Mouse (Mus musculus) heart, embryonic 16.5 days (tissue): ENCODE data around the gene Amz2. TPM values are rescaled to one million over a fixed set of nuclear protein-coding genes. Genes with fewer than 3 reads are reported as not detected.

Experiments
- ATAC-seq: fragments of 200-750 bp; cut with Nextera tagmentation; replicated peaks from 2 replicates; pipeline ENCODE4 v1.8.0; 2017; ENCODE audit warnings: moderate number of reproducible peaks; ENCODE audit not compliant: insufficient read depth, low FRiP score; ENCODE audit errors: extremely low read depth
- H3K27ac ChIP-seq: fragments of 300-500 bp; sonication (generic); 2 replicates; pipeline ENCODE4 v1.5.1; 2014; ENCODE audit warnings: mild to moderate bottlenecking, low read length, control low read depth, moderate library complexity
- H3K27me3 ChIP-seq: fragments of 300-500 bp; sonication (generic); 2 replicates; pipeline ENCODE4 v1.6.1; 2014; ENCODE audit warnings: low read length, mixed read lengths; ENCODE audit not compliant: control insufficient read depth, insufficient read depth
- H3K36me3 ChIP-seq: fragments of 300-500 bp; sonication (generic); 2 replicates; pipeline ENCODE4 v1.6.1; 2014; ENCODE audit not compliant: control insufficient read depth, insufficient read depth
- H3K4me1 ChIP-seq: fragments of 300-500 bp; sonication (generic); 2 replicates; pipeline ENCODE4 v1.6.1; 2014; ENCODE audit warnings: low read length, mixed read lengths; ENCODE audit not compliant: control insufficient read depth, insufficient read depth
- H3K4me2 ChIP-seq: fragments of 300-500 bp; sonication (generic); 2 replicates; pipeline ENCODE4 v1.6.1; 2014; ENCODE audit warnings: low read depth, mild to moderate bottlenecking, control low read depth, low read length
- H3K4me3 ChIP-seq: fragments of 300-500 bp; sonication (generic); 2 replicates; pipeline ENCODE4 v1.5.1; 2014; ENCODE audit warnings: mild to moderate bottlenecking, control low read depth, low read length
- H3K9ac ChIP-seq: fragments of 300-500 bp; sonication (generic); 2 replicates; pipeline ENCODE4 v1.6.1; 2014; ENCODE audit warnings: low read length, control low read depth
- H3K9me3 ChIP-seq: fragments of 300-500 bp; sonication (generic); replicated peaks from 2 replicates; pipeline ENCODE4 v1.6.1; 2016; ENCODE audit warnings: low read length; ENCODE audit not compliant: control insufficient read depth
- WGBS: fragments of 180-500 bp; shearing (Covaris S2); extraction: QIAGEN DNeasy Blood & Tissue Kit; methylation state at CpG from one replicate; pipeline ENCODE4 v1.1.7; 2014; 5-methylcytosine and 5-hydroxymethylcytosine counted together
- polyA plus RNA-seq: library from polyadenylated mRNA; unstranded; fragments of >200 nt; fragmentation: Nextera tagmentation; extraction: Ambion mirVana; gene quantifications from 2 replicates; pipeline ENCODE4 v1.2.1, GENCODE M21; 2015

Gene Amz2
- polyA plus RNA-seq, 1 experiment from 2014 or later, result 39.8 TPM

GRCm38 (mm10) chr11:109445438-109446035 lies 19.8 kb downstream of the Amz2 start:
- no peak overlapping the region for H3K27ac ChIP-seq
- H3K4me1 ChIP-seq, result peaks cover 7% of the 10 kb centered on the region
- no peak overlapping the region for H3K4me3 ChIP-seq
- H3K27me3 ChIP-seq, result no peaks in the 10 kb centered on the region
- H3K36me3 ChIP-seq, result no peaks in the 10 kb centered on the region
- no peaks in the 10 kb centered on the region for H3K9me3 ChIP-seq
- ATAC-seq, result 0 out of 2 replicates have a peak, but pooled peaks have one; percentile 57
- no peak overlapping the region for H3K4me2 ChIP-seq
- 36% methylated on average over 13 of the region's 13 CpGs for whole genome bisulfite sequencing
- peak overlapping the region; percentile 13; the same call in 1 of the 2 replicates for H3K9ac ChIP-seq

GRCm38 (mm10) chr11:109451169-109451568 lies 25.4 kb downstream of the Amz2 start:
- H3K9me3 ChIP-seq, result no peaks in the 10 kb centered on the region
- no peak overlapping the region for H3K4me2 ChIP-seq
- no peak for ATAC-seq
- 84% methylated on average over 11 of the region's 11 CpGs for WGBS
- H3K27me3 ChIP-seq, result no peaks in the 10 kb centered on the region
- no peak overlapping the region for H3K9ac ChIP-seq
- peaks cover 11% of the 10 kb centered on the region for H3K36me3 ChIP-seq
- no peak overlapping the region for H3K27ac ChIP-seq
- no peaks in the 10 kb centered on the region for H3K4me1 ChIP-seq
- H3K4me3 ChIP-seq, result no peak overlapping the region

GRCm38 (mm10) chr11:109456261-109456660 lies 30.5 kb downstream of the Amz2 start:
- H3K36me3 ChIP-seq, result peaks cover 14% of the 10 kb centered on the region
- ATAC-seq, result no peak
- no peak overlapping the region for H3K9ac ChIP-seq
- H3K27ac ChIP-seq, result no peak overlapping the region
- H3K4me2 ChIP-seq, result no peak overlapping the region
- H3K9me3 ChIP-seq, result no peaks in the 10 kb centered on the region
- H3K4me1 ChIP-seq, result peaks cover 7% of the 10 kb centered on the region
- no peaks in the 10 kb centered on the region for H3K27me3 ChIP-seq
- WGBS, result 91% methylated on average over 5 of the region's 5 CpGs
- no peak overlapping the region for H3K4me3 ChIP-seq

GRCm38 (mm10) chr11:109458165-109458564 lies 32.4 kb downstream of the Amz2 start:
- Histone ChIP-seq H3K9ac (no peak overlapping the region), H3K9me3 (no peaks in the 10 kb centered on the region), H3K4me1 (peaks cover 7% of the 10 kb centered on the region), H3K27me3 (no peaks in the 10 kb centered on the region), H3K36me3 (peaks cover 20% of the 10 kb centered on the region), H3K27ac (no peak overlapping the region), H3K4me2 (no peak overlapping the region), H3K4me3 (no peak overlapping the region)
- WGBS, result 96% methylated on average over 11 of the region's 11 CpGs
- ATAC-seq, result no peak

GRCm38 (mm10) chr11:109460586-109460985 lies 34.8 kb downstream of the Amz2 start:
- ATAC-seq, result peak; percentile 83
- 17% methylated on average over 5 of the region's 5 CpGs for WGBS
- Histone ChIP-seq H3K9me3 (no peaks in the 10 kb centered on the region), H3K4me1 (peaks cover 7% of the 10 kb centered on the region), H3K27ac (peak overlapping the region; percentile 40), H3K4me2 (no peak overlapping the region), H3K36me3 (peaks cover 13% of the 10 kb centered on the region), H3K9ac (no peak overlapping the region), H3K4me3 (no peak overlapping the region), H3K27me3 (no peaks in the 10 kb centered on the region)

GRCm38 (mm10) chr11:109465068-109465467 lies 39.3 kb downstream of the Amz2 start:
- no peak for ATAC-seq
- WGBS, result 84% methylated on average over 4 of the region's 4 CpGs
- no peak overlapping the region for H3K4me3 ChIP-seq
- H3K27me3 ChIP-seq, result no peaks in the 10 kb centered on the region
- no peak overlapping the region for H3K9ac ChIP-seq
- H3K9me3 ChIP-seq, result no peaks in the 10 kb centered on the region
- no peak overlapping the region for H3K27ac ChIP-seq
- no peak overlapping the region for H3K4me2 ChIP-seq
- H3K4me1 ChIP-seq, result peaks cover 6% of the 10 kb centered on the region
- peaks cover 10% of the 10 kb centered on the region for H3K36me3 ChIP-seq

GRCm38 (mm10) chr11:109466987-109467386 lies 41.2 kb downstream of the Amz2 start:
- 58% methylated on average over 8 of the region's 8 CpGs for WGBS
- no peak overlapping the region for H3K27ac ChIP-seq
- H3K4me1 ChIP-seq, result peaks cover 6% of the 10 kb centered on the region; the same call in 1 of the 2 replicates
- H3K27me3 ChIP-seq, result no peaks in the 10 kb centered on the region
- H3K9me3 ChIP-seq, result no peaks in the 10 kb centered on the region
- no peak overlapping the region for H3K9ac ChIP-seq
- H3K4me2 ChIP-seq, result no peak overlapping the region
- no peak overlapping the region for H3K4me3 ChIP-seq
- no peak for ATAC-seq
- H3K36me3 ChIP-seq, result peaks cover 7% of the 10 kb centered on the region

- WGBS, result 75% methylated on average over 5 of the region's 5 CpGs
- no peaks in the 10 kb centered on the region; the same call in 1 of the 2 replicates for H3K36me3 ChIP-seq
- no peaks in the 10 kb centered on the region for H3K27me3 ChIP-seq
- peaks cover 6% of the 10 kb centered on the region; the same call in 1 of the 2 replicates for H3K4me1 ChIP-seq
- no peak overlapping the region for H3K27ac ChIP-seq
- ATAC-seq, result no peak
- H3K9me3 ChIP-seq, result no peaks in the 10 kb centered on the region
- no peak overlapping the region for H3K4me2 ChIP-seq
- no peak overlapping the region for H3K4me3 ChIP-seq
- no peak overlapping the region for H3K9ac ChIP-seq
These were observed 42.4 kb downstream of the Amz2 start for GRCm38 (mm10) chr11:109468133-109468532.

- no peak overlapping the region for H3K27ac ChIP-seq
- no peak overlapping the region for H3K4me2 ChIP-seq
- ATAC-seq, result no peak
- H3K9ac ChIP-seq, result no peak overlapping the region
- peaks cover 3% of the 10 kb centered on the region; the same call in 1 of the 2 replicates for H3K27me3 ChIP-seq
- no peak overlapping the region for H3K4me3 ChIP-seq
- H3K9me3 ChIP-seq, result no peaks in the 10 kb centered on the region
- WGBS, result 74% methylated on average over 9 of the region's 9 CpGs
- no peaks in the 10 kb centered on the region for H3K36me3 ChIP-seq
- peaks cover 6% of the 10 kb centered on the region; the same call in 1 of the 2 replicates for H3K4me1 ChIP-seq
These were observed 44.4 kb downstream of the Amz2 start for GRCm38 (mm10) chr11:109470170-109470569.
